Mouse (Mus musculus): Measurements from ENCODE around the gene AI464131. TPM values are rescaled to one million over a fixed set of nuclear protein-coding genes. Genes with fewer than 3 reads are reported as not detected.

Gene AI464131
- 18.4 and 19.5 TPM in 2 replicates for polyA plus RNA-seq (2015; fragmentation: Nextera tagmentation; extraction: Ambion mirVana)

- peak within 1 kb of the TSS; percentile 42 for H3K4me3 ChIP-seq (ENCODE audit: low read length)
- H3K9me3 ChIP-seq (ENCODE audit: control insufficient read depth, low read length), result no peaks in the 10 kb centered on the region
- no peaks in the 10 kb centered on the region for H3K36me3 ChIP-seq (ENCODE audit: control insufficient read depth, insufficient read depth, low read length)
- peak; percentile 87 for ATAC-seq
- H3K4me1 ChIP-seq (ENCODE audit: control insufficient read depth, insufficient read depth, low read depth, low read length), result peaks cover 26% of the 10 kb centered on the region
- peak within 1 kb of the TSS; percentile 62 for H3K4me2 ChIP-seq (ENCODE audit: low read length)
- H3K27ac ChIP-seq (ENCODE audit: low read depth, low read length), result peak within 1 kb of the TSS; percentile 45; the same call in 1 of the 2 replicates
- peak within 1 kb of the TSS; percentile 59 for H3K9ac ChIP-seq (ENCODE audit: low read depth, low read length)
- peaks cover 20% of the 10 kb centered on the region for H3K27me3 ChIP-seq (replicated peaks; ENCODE audit: control insufficient read depth, insufficient read depth, low read length)
- WGBS, result under 1% methylated on average over 18 of the region's 18 CpGs
Measured at GRCm38 (mm10) chr4:41502986-41503412, at the start of gene AI464131. AI464131 (minus strand) TSS chr4:41503076.

GRCm38 (mm10) chr4:41552529-41552928, 49.7 kb upstream of the AI464131 start:
- Histone ChIP-seq H3K36me3 (ENCODE audit: control insufficient read depth, insufficient read depth, low read length) (no peaks in the 10 kb centered on the region), H3K9ac (ENCODE audit: low read depth, low read length) (no peak overlapping the region), H3K27ac (ENCODE audit: low read depth, low read length) (no peak overlapping the region), H3K4me2 (ENCODE audit: low read length) (no peak overlapping the region), H3K4me3 (ENCODE audit: low read length) (no peak overlapping the region), H3K9me3 (ENCODE audit: control insufficient read depth, low read length) (no peaks in the 10 kb centered on the region), H3K27me3 (replicated peaks; ENCODE audit: control insufficient read depth, insufficient read depth, low read length) (no peaks in the 10 kb centered on the region), H3K4me1 (ENCODE audit: control insufficient read depth, insufficient read depth, low read depth, low read length) (peaks cover 14% of the 10 kb centered on the region)
- peak; percentile 28 for ATAC-seq
- 49% methylated on average over 6 of the region's 6 CpGs for WGBS

GRCm38 (mm10) chr4:41547086-41547485, 44.2 kb upstream of the AI464131 start:
- no peak for ATAC-seq
- H3K9me3 ChIP-seq (ENCODE audit: control insufficient read depth, low read length), result no peaks in the 10 kb centered on the region
- H3K4me3 ChIP-seq (ENCODE audit: low read length), result no peak overlapping the region
- no peaks in the 10 kb centered on the region for H3K27me3 ChIP-seq (replicated peaks; ENCODE audit: control insufficient read depth, insufficient read depth, low read length)
- H3K4me1 ChIP-seq (ENCODE audit: control insufficient read depth, insufficient read depth, low read depth, low read length), result peaks cover 20% of the 10 kb centered on the region
- H3K36me3 ChIP-seq (ENCODE audit: control insufficient read depth, insufficient read depth, low read length), result no peaks in the 10 kb centered on the region
- no peak overlapping the region for H3K27ac ChIP-seq (ENCODE audit: low read depth, low read length)
- H3K4me2 ChIP-seq (ENCODE audit: low read length), result no peak overlapping the region
- WGBS, result 79% methylated on average over 1 of the region's 1 CpGs
- no peak overlapping the region for H3K9ac ChIP-seq (ENCODE audit: low read depth, low read length)

- H3K27ac ChIP-seq (ENCODE audit: low read depth, low read length), result peak overlapping the region; percentile 64; the same call in 1 of the 2 replicates
- 12% methylated on average over 8 of the region's 8 CpGs for WGBS
- H3K9me3 ChIP-seq (ENCODE audit: control insufficient read depth, low read length), result no peaks in the 10 kb centered on the region
- H3K4me3 ChIP-seq (ENCODE audit: low read length), result no peak overlapping the region
- H3K27me3 ChIP-seq (replicated peaks; ENCODE audit: control insufficient read depth, insufficient read depth, low read length), result no peaks in the 10 kb centered on the region
- no peaks in the 10 kb centered on the region for H3K36me3 ChIP-seq (ENCODE audit: control insufficient read depth, insufficient read depth, low read length)
- no peak overlapping the region for H3K9ac ChIP-seq (ENCODE audit: low read depth, low read length)
- H3K4me2 ChIP-seq (ENCODE audit: low read length), result no peak overlapping the region
- H3K4me1 ChIP-seq (ENCODE audit: control insufficient read depth, insufficient read depth, low read depth, low read length), result peaks cover 20% of the 10 kb centered on the region
- ATAC-seq, result peak; percentile 53
Measured at GRCm38 (mm10) chr4:41545985-41546384, 43.1 kb upstream of the AI464131 start.

GRCm38 (mm10) chr4:41542136-41542535, 39.3 kb upstream of the AI464131 start:
- Histone ChIP-seq H3K4me2 (ENCODE audit: low read length) (no peak overlapping the region), H3K4me3 (ENCODE audit: low read length) (no peak overlapping the region), H3K9me3 (ENCODE audit: control insufficient read depth, low read length) (no peaks in the 10 kb centered on the region), H3K36me3 (ENCODE audit: control insufficient read depth, insufficient read depth, low read length) (peaks cover 3% of the 10 kb centered on the region; the same call in 1 of the 2 replicates), H3K27ac (ENCODE audit: low read depth, low read length) (no peak overlapping the region; the same call in 1 of the 2 replicates), H3K4me1 (ENCODE audit: control insufficient read depth, insufficient read depth, low read depth, low read length) (peaks cover 20% of the 10 kb centered on the region), H3K27me3 (replicated peaks; ENCODE audit: control insufficient read depth, insufficient read depth, low read length) (no peaks in the 10 kb centered on the region), H3K9ac (ENCODE audit: low read depth, low read length) (no peak overlapping the region)
- no peak for ATAC-seq
- WGBS, result 72% methylated on average over 8 of the region's 8 CpGs

GRCm38 (mm10) chr4:41534866-41535265, 32.0 kb upstream of the AI464131 start:
- no peaks in the 10 kb centered on the region; the same call in 1 of the 2 replicates for H3K4me1 ChIP-seq (ENCODE audit: control insufficient read depth, insufficient read depth, low read depth, low read length)
- H3K36me3 ChIP-seq (ENCODE audit: control insufficient read depth, insufficient read depth, low read length), result peaks cover 3% of the 10 kb centered on the region; the same call in 1 of the 2 replicates
- no peaks in the 10 kb centered on the region for H3K27me3 ChIP-seq (replicated peaks; ENCODE audit: control insufficient read depth, insufficient read depth, low read length)
- H3K4me2 ChIP-seq (ENCODE audit: low read length), result no peak overlapping the region
- 85% methylated on average over 5 of the region's 5 CpGs for WGBS
- H3K9me3 ChIP-seq (ENCODE audit: control insufficient read depth, low read length), result no peaks in the 10 kb centered on the region
- no peak overlapping the region for H3K9ac ChIP-seq (ENCODE audit: low read depth, low read length)
- no peak overlapping the region for H3K27ac ChIP-seq (ENCODE audit: low read depth, low read length)
- no peak for ATAC-seq
- H3K4me3 ChIP-seq (ENCODE audit: low read length), result no peak overlapping the region

GRCm38 (mm10) chr4:41532420-41532819, 29.5 kb upstream of the AI464131 start:
- 45% methylated on average over 6 of the region's 6 CpGs for WGBS
- H3K4me3 ChIP-seq (ENCODE audit: low read length), result no peak overlapping the region
- H3K9me3 ChIP-seq (ENCODE audit: control insufficient read depth, low read length), result no peaks in the 10 kb centered on the region
- H3K9ac ChIP-seq (ENCODE audit: low read depth, low read length), result no peak overlapping the region
- ATAC-seq, result no peak
- H3K36me3 ChIP-seq (ENCODE audit: control insufficient read depth, insufficient read depth, low read length), result no peaks in the 10 kb centered on the region
- no peaks in the 10 kb centered on the region for H3K27me3 ChIP-seq (replicated peaks; ENCODE audit: control insufficient read depth, insufficient read depth, low read length)
- no peak overlapping the region for H3K4me2 ChIP-seq (ENCODE audit: low read length)
- H3K4me1 ChIP-seq (ENCODE audit: control insufficient read depth, insufficient read depth, low read depth, low read length), result peaks cover 15% of the 10 kb centered on the region
- no peak overlapping the region for H3K27ac ChIP-seq (ENCODE audit: low read depth, low read length)

- Histone ChIP-seq H3K4me2 (ENCODE audit: low read length) (no peak overlapping the region), H3K27me3 (replicated peaks; ENCODE audit: control insufficient read depth, insufficient read depth, low read length) (no peaks in the 10 kb centered on the region), H3K4me1 (ENCODE audit: control insufficient read depth, insufficient read depth, low read depth, low read length) (peaks cover 30% of the 10 kb centered on the region), H3K9ac (ENCODE audit: low read depth, low read length) (no peak overlapping the region), H3K9me3 (ENCODE audit: control insufficient read depth, low read length) (no peaks in the 10 kb centered on the region), H3K4me3 (ENCODE audit: low read length) (no peak overlapping the region), H3K27ac (ENCODE audit: low read depth, low read length) (no peak overlapping the region), H3K36me3 (ENCODE audit: control insufficient read depth, insufficient read depth, low read length) (no peaks in the 10 kb centered on the region)
- ATAC-seq, result no peak
- WGBS, result 9% methylated on average over 8 of the region's 8 CpGs
Measured at GRCm38 (mm10) chr4:41527996-41528395, 25.1 kb upstream of the AI464131 start.

- Histone ChIP-seq H3K9ac (ENCODE audit: low read depth, low read length) (peak overlapping the region; percentile 15; the same call in 1 of the 2 replicates), H3K4me1 (ENCODE audit: control insufficient read depth, insufficient read depth, low read depth, low read length) (peaks cover 30% of the 10 kb centered on the region), H3K4me3 (ENCODE audit: low read length) (no peak overlapping the region), H3K27me3 (replicated peaks; ENCODE audit: control insufficient read depth, insufficient read depth, low read length) (no peaks in the 10 kb centered on the region), H3K36me3 (ENCODE audit: control insufficient read depth, insufficient read depth, low read length) (no peaks in the 10 kb centered on the region), H3K9me3 (ENCODE audit: control insufficient read depth, low read length) (no peaks in the 10 kb centered on the region), H3K4me2 (ENCODE audit: low read length) (no peak overlapping the region), H3K27ac (ENCODE audit: low read depth, low read length) (no peak overlapping the region; the same call in 1 of the 2 replicates)
- 22% methylated on average over 13 of the region's 13 CpGs for WGBS
- ATAC-seq, result 0 out of 2 replicates have a peak, but pooled peaks have one; percentile 3
Measured at GRCm38 (mm10) chr4:41527076-41527475, 24.2 kb upstream of the AI464131 start.
